Mouse (Mus musculus): Measurements from ENCODE around the gene BC005537. TPM values are rescaled to one million over a fixed set of nuclear protein-coding genes. Genes with fewer than 3 reads are reported as not detected.
A peak's percentile ranks its signal among the peaks of the same experiment; 100 is the strongest.

BC005537 gene
- polyA plus RNA-seq, 1 experiment: 28.3 TPM

DNA sequence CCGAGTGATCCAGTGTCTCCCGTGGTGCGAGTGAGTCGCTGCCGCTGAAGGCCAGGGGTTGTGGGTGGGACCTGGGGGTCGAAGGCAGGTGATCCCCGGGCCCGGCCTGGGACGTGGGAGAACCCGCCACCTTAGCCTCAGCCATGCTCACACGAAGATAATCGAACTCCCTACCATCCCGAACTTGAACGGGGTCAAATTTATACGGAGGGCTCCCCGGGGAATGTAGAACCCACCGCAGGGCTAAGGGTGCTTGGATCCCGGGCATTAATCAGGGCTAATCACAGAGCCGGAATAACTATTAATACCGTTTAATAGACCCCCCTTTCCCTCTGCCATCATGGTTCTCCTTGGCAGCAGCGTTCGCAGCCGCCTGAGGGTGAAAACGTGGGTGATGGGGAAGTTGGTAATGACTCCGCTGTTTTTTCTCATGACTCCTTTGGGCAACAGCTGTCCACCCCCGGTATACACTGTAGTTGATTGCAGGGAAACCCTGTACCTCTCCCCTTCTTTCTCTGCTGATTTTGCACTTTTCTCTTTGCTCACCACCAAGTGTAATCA is 754 bp downstream of the BC005537 start:
- H3K36me3 ChIP-seq (ENCODE audit: control insufficient read depth, insufficient read depth): peaks cover 44% of the 10 kb centered on the region

DNA sequence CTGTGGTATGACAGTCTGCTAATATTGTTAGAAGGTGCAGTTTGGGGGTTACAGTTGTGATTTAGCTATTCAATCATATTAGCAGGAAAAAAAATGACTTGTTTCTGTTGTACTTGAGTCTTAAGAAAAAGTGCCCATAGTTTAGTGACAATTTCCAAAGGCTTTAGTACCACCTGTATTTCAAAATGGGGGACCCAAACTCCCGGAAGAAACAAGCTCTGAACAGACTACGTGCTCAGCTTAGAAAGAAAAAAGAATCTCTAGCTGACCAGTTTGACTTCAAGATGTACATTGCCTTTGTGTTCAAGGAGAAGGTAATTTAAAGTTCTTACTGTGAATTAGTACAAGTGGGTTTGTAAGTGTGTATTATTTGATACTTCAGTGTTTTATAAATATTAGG is 1.7 kb downstream of the BC005537 start:
- peak overlapping the region; percentile 94 for H3K4me3 ChIP-seq (ENCODE audit: insufficient read depth, poor library complexity, severe bottlenecking)

More for the DNA sequence above, 754 bp downstream of the BC005537 start:
- H3ac ChIP-seq (ENCODE audit: control insufficient read depth, insufficient read length, low read depth): peak overlapping the region; percentile 93
- peaks cover 52% of the 10 kb centered on the region for H3K79me3 ChIP-seq (ENCODE audit: low read depth)
- TF ChIP-seq CEBPB (IDR thresholded peaks at IDR 0.05; ENCODE audit: low read depth) (no peak), USF1 (IDR thresholded peaks at IDR 0.05; ENCODE audit: low read depth) (no peak), MYOD1 (IDR thresholded peaks at IDR 0.05; ENCODE audit: control insufficient read depth, insufficient read length, low read depth) (peak; percentile 3), CTCF (IDR thresholded peaks at IDR 0.05; ENCODE audit: control insufficient read depth, insufficient read depth, insufficient read length) (no peak), MAX (IDR thresholded peaks at IDR 0.05) (no peak)
- no peaks in the 10 kb centered on the region for H3K27me3 ChIP-seq (ENCODE audit: control insufficient read depth, insufficient read depth, insufficient read length)
- peaks cover 60% of the 10 kb centered on the region for H3K79me2 ChIP-seq (ENCODE audit: control insufficient read depth, insufficient read depth)
- H3K4me3 ChIP-seq (ENCODE audit: insufficient read depth, poor library complexity, severe bottlenecking): peak overlapping the region; percentile 94

DNA sequence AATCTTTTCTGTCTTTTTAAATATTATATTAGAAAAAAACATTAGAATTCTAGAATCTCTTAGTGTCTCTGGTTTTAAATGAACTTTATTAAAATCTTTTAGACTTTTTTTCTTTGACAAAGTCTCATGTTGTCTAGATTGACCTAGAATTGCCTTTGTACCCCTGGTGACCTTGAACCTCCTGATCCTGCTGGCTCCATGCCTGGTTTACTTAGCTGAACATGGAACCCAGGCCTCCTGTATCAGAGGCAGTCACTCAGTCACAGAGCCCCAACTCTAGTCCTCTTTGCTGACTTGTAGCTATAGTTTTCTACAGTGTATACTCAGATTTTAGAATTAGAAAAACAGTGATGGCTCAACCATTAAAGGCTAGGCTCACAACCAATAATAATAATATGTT is 4.6 kb downstream of the BC005537 start:
- Histone ChIP-seq H3K27me3 (ENCODE audit: control insufficient read depth, insufficient read depth, insufficient read length) (no peaks in the 10 kb centered on the region), H3K4me3 (ENCODE audit: insufficient read depth, poor library complexity, severe bottlenecking) (no peak overlapping the region), H3ac (ENCODE audit: control insufficient read depth, insufficient read length, low read depth) (no peak overlapping the region), H3K36me3 (ENCODE audit: control insufficient read depth, insufficient read depth) (peaks cover 82% of the 10 kb centered on the region), H3K79me3 (ENCODE audit: low read depth) (peaks cover 62% of the 10 kb centered on the region), H3K79me2 (ENCODE audit: control insufficient read depth, insufficient read depth) (peaks cover 93% of the 10 kb centered on the region)
- TF ChIP-seq MYOG (IDR thresholded peaks at IDR 0.05; ENCODE audit: control insufficient read depth, extremely low read depth, insufficient read length) (no peak), FOSL1 (IDR thresholded peaks at IDR 0.05; ENCODE audit: insufficient read depth, low read length, poor library complexity, severe bottlenecking) (no peak), USF1 (IDR thresholded peaks at IDR 0.05; ENCODE audit: low read depth) (no peak), CEBPB (IDR thresholded peaks at IDR 0.05; ENCODE audit: low read depth) (no peak)

More for the DNA sequence above, 1.7 kb downstream of the BC005537 start:
- Histone ChIP-seq H3K79me2 (ENCODE audit: control insufficient read depth, insufficient read depth) (peaks cover 70% of the 10 kb centered on the region), H3ac (ENCODE audit: control insufficient read depth, insufficient read length, low read depth) (no peak overlapping the region), H3K36me3 (ENCODE audit: control insufficient read depth, insufficient read depth) (peaks cover 53% of the 10 kb centered on the region), H3K27me3 (ENCODE audit: control insufficient read depth, insufficient read depth, insufficient read length) (no peaks in the 10 kb centered on the region), H3K79me3 (ENCODE audit: low read depth) (peaks cover 54% of the 10 kb centered on the region)
- TF ChIP-seq MYOD1 (IDR thresholded peaks at IDR 0.05; ENCODE audit: control insufficient read depth, insufficient read length, low read depth) (no peak), MAX (IDR thresholded peaks at IDR 0.05) (no peak), USF1 (IDR thresholded peaks at IDR 0.05; ENCODE audit: low read depth) (no peak), MYOG (IDR thresholded peaks at IDR 0.05; ENCODE audit: control insufficient read depth, extremely low read depth, insufficient read length) (no peak), FOSL1 (IDR thresholded peaks at IDR 0.05; ENCODE audit: insufficient read depth, low read length, poor library complexity, severe bottlenecking) (no peak), CEBPB (IDR thresholded peaks at IDR 0.05; ENCODE audit: low read depth) (no peak), CTCF (IDR thresholded peaks at IDR 0.05; ENCODE audit: control insufficient read depth, insufficient read depth, insufficient read length) (no peak)

GRCm38 (mm10) chr13:24812521-24812920 is 11.1 kb downstream of the BC005537 start:
- Histone ChIP-seq H3K27me3 (ENCODE audit: control insufficient read depth, insufficient read depth, insufficient read length) (no peaks in the 10 kb centered on the region), H3K79me2 (ENCODE audit: control insufficient read depth, insufficient read depth) (peaks cover 40% of the 10 kb centered on the region), H3K79me3 (ENCODE audit: low read depth) (peaks cover 7% of the 10 kb centered on the region), H3ac (ENCODE audit: control insufficient read depth, insufficient read length, low read depth) (no peak overlapping the region), H3K36me3 (ENCODE audit: control insufficient read depth, insufficient read depth) (peaks cover 73% of the 10 kb centered on the region), H3K4me3 (ENCODE audit: insufficient read depth, poor library complexity, severe bottlenecking) (no peak overlapping the region)
- no peak for TF ChIP-seq USF1 (IDR thresholded peaks at IDR 0.05; ENCODE audit: low read depth)
- no peak for TF ChIP-seq FOSL1 (IDR thresholded peaks at IDR 0.05; ENCODE audit: insufficient read depth, low read length, poor library complexity, severe bottlenecking)
- no peak for TF ChIP-seq MYOD1 (IDR thresholded peaks at IDR 0.05; ENCODE audit: control insufficient read depth, insufficient read length, low read depth)
- no peak for TF ChIP-seq MYOG (IDR thresholded peaks at IDR 0.05; ENCODE audit: control insufficient read depth, extremely low read depth, insufficient read length)
- no peak for TF ChIP-seq CTCF (IDR thresholded peaks at IDR 0.05; ENCODE audit: control insufficient read depth, insufficient read depth, insufficient read length)
- no peak for TF ChIP-seq MAX (IDR thresholded peaks at IDR 0.05)
- no peak for TF ChIP-seq CEBPB (IDR thresholded peaks at IDR 0.05; ENCODE audit: low read depth)

DNA sequence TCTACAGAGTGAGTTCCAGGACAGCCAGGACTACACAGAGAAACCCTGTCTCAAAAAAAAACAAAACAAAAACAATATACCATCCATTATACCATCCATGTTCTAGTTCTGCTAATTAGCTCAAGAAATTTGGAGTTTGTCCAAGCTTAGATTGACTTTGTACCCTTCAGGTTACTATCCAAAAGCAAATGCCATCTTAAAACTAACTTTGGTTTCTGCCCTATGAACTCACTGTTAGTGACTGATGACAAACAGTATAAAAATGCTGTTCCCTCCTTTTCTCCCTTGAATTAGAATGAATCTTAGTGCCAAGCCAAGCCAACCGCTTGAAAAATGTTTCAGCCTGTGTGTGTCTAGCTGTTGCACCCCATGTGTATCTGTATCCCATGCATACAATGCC is 13.2 kb downstream of the BC005537 start:
- no peaks in the 10 kb centered on the region for H3K27me3 ChIP-seq (ENCODE audit: control insufficient read depth, insufficient read depth, insufficient read length)
- TF ChIP-seq MYOG (IDR thresholded peaks at IDR 0.05; ENCODE audit: control insufficient read depth, extremely low read depth, insufficient read length) (no peak), MYOD1 (IDR thresholded peaks at IDR 0.05; ENCODE audit: control insufficient read depth, insufficient read length, low read depth) (no peak), USF1 (IDR thresholded peaks at IDR 0.05; ENCODE audit: low read depth) (no peak), CTCF (IDR thresholded peaks at IDR 0.05; ENCODE audit: control insufficient read depth, insufficient read depth, insufficient read length) (no peak), CEBPB (IDR thresholded peaks at IDR 0.05; ENCODE audit: low read depth) (no peak), FOSL1 (IDR thresholded peaks at IDR 0.05; ENCODE audit: insufficient read depth, low read length, poor library complexity, severe bottlenecking) (no peak), MAX (IDR thresholded peaks at IDR 0.05) (no peak)
- peaks cover 3% of the 10 kb centered on the region for H3K79me3 ChIP-seq (ENCODE audit: low read depth)
- H3ac ChIP-seq (ENCODE audit: control insufficient read depth, insufficient read length, low read depth): no peak overlapping the region
- H3K4me3 ChIP-seq (ENCODE audit: insufficient read depth, poor library complexity, severe bottlenecking): no peak overlapping the region
- H3K79me2 ChIP-seq (ENCODE audit: control insufficient read depth, insufficient read depth): peaks cover 19% of the 10 kb centered on the region
- peaks cover 53% of the 10 kb centered on the region for H3K36me3 ChIP-seq (ENCODE audit: control insufficient read depth, insufficient read depth)
